Mouse (Mus musculus): Measurements from ENCODE around the gene Dnajc8. TPM values are rescaled to one million over a fixed set of nuclear protein-coding genes. Genes with fewer than 3 reads are reported as not detected.

Dnajc8 gene
- polyA plus RNA-seq (2012; ENCODE audit: insufficient read depth, low replicate concordance), result 96.7 and 198 TPM in 2 replicates

DNA sequence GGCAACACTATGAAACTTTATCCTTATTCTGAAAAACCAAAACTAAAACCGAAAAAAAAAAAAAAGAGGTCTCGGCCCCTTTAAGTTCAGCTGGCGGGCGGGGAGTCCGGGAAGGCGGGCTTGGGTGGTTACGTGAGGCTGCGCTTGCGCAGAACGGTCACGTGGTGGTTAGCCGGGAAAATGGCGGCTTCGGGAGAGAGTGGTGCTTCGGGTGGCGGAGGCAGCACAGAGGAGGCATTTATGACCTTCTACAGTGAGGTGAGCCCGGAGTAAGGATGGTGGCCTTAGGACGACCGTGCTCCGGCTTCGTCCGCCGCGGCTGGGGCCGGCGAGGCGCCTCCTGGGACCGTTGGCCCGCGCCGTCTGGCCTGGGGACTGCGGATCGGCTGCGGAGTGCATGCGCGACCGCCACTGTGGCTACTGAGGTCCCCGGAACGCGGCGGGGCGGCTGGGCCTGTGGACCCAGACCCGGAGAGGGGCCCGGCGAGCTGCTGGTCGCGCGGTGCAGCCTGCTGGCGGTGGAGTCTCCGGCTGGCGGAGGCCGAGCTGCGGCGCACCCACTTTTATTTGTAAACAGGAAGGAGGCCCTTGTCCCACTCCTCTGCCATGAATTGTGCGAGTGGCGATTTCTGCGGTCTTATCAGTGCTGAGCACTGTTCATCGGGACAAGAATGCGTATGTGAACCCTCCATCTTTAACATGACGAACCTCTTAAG, at the start of gene Dnajc8:
Gene Dnajc8, plus strand, starts transcription at position 145 of the 716 bp plus-strand sequence.
- no peak for TF ChIP-seq GATA1 (IDR thresholded peaks at IDR 0.05; ENCODE audit: borderline replicate concordance, low read length)
- TF ChIP-seq FLI1 (IDR thresholded peaks at IDR 0.05; ENCODE audit: low read length), result no peak
- Histone ChIP-seq H3K4me1 (peaks cover 68% of the 10 kb centered on the region), H3K36me3 (replicated peaks; ENCODE audit: low read length) (peaks cover 50% of the 10 kb centered on the region), H3K9me3 (no peaks in the 10 kb centered on the region), H3K4me3 (replicated peaks) (peak within 1 kb of the TSS; percentile 99), H3K27me3 (replicated peaks) (no peaks in the 10 kb centered on the region)

DNA sequence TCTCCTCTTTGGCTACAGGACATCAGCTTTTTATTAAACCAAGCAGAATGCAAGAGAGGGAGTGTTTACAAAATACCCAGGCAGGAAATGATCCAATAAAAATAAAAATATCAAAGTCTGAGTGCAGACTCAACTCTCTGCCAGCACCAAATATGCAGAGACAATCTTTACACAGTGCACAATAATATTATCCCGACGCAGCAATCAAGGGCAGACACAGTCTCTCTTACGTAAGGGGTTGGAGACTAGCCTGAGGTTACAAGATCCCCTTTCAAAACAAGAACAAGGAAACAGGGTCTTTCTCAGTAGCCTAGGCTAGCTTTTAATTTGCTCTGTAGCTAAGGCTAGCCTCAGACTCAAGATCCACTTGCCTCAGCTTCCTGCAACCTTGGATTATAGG, 46.8 kb upstream of the Dnajc8 start:
- peaks cover 26% of the 10 kb centered on the region for H3K36me3 ChIP-seq (replicated peaks; ENCODE audit: low read length)
- TF ChIP-seq FLI1 (IDR thresholded peaks at IDR 0.05; ENCODE audit: low read length), result no peak
- no peak for TF ChIP-seq GATA1 (IDR thresholded peaks at IDR 0.05; ENCODE audit: borderline replicate concordance, low read length)
- no peaks in the 10 kb centered on the region for H3K9me3 ChIP-seq
- H3K27me3 ChIP-seq (replicated peaks), result no peaks in the 10 kb centered on the region
- H3K4me3 ChIP-seq (replicated peaks), result no peak overlapping the region
- H3K4me1 ChIP-seq, result peaks cover 57% of the 10 kb centered on the region

DNA sequence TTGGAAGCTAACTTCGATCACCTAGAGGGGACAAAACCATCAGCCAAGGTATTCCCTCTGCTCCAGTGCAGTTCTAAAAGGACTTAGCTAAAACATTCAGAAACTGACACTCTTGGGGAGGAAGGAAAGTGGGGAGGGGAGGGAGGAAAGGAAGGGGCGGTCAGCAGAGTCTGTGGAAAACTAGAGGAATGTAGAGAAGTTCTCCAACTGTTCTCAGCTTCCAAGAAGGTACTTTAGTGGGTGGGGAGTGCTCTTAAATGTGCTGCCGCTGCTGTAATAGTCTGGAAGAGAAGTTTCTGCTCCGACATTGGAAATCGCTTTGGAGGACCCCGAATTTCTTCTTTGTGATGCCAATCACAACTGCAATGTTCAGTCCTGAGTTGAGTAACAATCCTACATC, 46.4 kb upstream of the Dnajc8 start:
- Histone ChIP-seq H3K27me3 (replicated peaks) (no peaks in the 10 kb centered on the region), H3K36me3 (replicated peaks; ENCODE audit: low read length) (peaks cover 30% of the 10 kb centered on the region), H3K4me3 (replicated peaks) (no peak overlapping the region), H3K9me3 (no peaks in the 10 kb centered on the region), H3K4me1 (peaks cover 60% of the 10 kb centered on the region)
- TF ChIP-seq FLI1 (IDR thresholded peaks at IDR 0.05; ENCODE audit: low read length) (no peak), GATA1 (IDR thresholded peaks at IDR 0.05; ENCODE audit: borderline replicate concordance, low read length) (no peak)

DNA sequence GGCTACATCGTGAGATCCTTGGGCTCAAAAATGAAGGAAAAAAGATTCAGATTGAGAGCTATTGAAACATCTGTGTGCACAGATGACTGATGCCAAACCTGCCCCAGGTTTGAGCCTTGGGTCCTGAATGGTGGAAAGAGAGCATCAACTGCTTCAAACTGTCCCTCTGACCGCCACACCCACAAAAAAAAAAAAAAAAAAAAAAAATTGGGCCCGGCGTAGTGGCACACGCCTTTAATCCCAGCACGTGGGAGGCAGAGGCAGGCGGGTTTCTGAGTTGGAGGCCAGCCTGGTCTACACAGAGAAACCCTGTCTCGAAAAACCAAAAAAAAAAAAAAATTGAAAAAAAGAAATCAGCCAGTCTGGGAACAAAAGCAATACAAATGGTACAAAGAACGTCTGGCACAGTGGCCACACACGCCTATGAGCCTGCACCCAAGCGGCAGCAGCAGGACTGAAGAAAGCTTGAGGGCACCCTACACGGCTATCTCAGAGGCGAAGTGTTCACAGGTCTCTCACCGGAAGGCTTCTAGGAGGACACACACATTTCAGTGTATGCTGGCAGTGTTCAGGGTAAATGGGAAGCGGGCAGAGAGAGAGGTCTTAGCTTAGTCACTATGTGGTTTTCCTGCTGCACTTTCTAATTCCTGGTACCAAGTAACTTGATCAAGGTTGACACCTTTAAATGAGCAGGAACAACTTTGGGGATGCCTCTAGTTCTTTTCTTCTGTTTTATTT, 44.9 kb upstream of the Dnajc8 start:
- TF ChIP-seq GATA1 (IDR thresholded peaks at IDR 0.05; ENCODE audit: borderline replicate concordance, low read length), result no peak
- no peak for TF ChIP-seq FLI1 (IDR thresholded peaks at IDR 0.05; ENCODE audit: low read length)
- peaks cover 45% of the 10 kb centered on the region for H3K36me3 ChIP-seq (replicated peaks; ENCODE audit: low read length)
- peaks cover 69% of the 10 kb centered on the region for H3K4me1 ChIP-seq
- H3K4me3 ChIP-seq (replicated peaks), result peak overlapping the region; percentile 75
- H3K9me3 ChIP-seq, result no peaks in the 10 kb centered on the region
- no peaks in the 10 kb centered on the region for H3K27me3 ChIP-seq (replicated peaks)

DNA sequence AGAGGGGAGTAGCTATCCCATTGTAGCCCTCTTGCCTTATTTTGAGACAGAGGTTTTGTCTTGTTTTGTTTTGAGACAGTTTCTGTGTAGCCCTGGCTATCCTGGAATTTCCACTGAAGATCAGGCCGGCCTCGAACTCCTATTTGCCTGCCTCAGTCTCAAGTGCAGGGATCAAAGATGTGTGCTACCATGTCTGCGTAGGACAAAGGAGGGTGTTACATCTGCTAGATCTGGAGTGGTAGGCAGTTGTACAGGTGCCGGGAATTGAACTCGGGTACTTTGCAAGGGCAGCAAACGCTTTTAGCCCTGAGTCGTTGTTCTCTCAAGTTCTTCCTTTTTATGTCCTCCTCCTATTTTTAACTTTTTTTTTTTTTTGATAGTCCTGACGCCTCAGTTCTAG, 44.3 kb upstream of the Dnajc8 start:
- Histone ChIP-seq H3K9me3 (no peaks in the 10 kb centered on the region), H3K4me1 (peaks cover 69% of the 10 kb centered on the region), H3K27me3 (replicated peaks) (no peaks in the 10 kb centered on the region), H3K4me3 (replicated peaks) (no peak overlapping the region), H3K36me3 (replicated peaks; ENCODE audit: low read length) (peaks cover 51% of the 10 kb centered on the region)
- no peak for TF ChIP-seq GATA1 (IDR thresholded peaks at IDR 0.05; ENCODE audit: borderline replicate concordance, low read length)
- TF ChIP-seq FLI1 (IDR thresholded peaks at IDR 0.05; ENCODE audit: low read length), result no peak

DNA sequence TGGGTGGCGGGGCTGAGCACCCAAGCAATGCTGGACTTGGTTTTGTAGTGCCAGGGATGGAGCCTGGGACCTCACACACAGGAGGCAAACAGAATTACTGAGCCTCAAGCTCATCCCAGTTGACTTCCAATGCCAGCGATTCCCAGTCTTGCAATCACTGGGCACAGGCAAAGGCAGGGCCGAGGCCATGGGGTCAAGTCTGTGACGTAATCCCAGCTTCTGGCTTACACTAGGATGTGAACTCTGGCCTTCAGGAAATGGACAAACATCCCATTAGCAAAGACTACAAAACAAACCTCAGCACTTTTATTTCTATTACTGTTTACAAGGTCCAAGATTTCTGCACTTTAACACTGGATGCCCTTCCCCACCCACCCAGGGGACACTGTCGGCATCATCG, 43.6 kb upstream of the Dnajc8 start:
- no peaks in the 10 kb centered on the region for H3K27me3 ChIP-seq (replicated peaks)
- H3K9me3 ChIP-seq, result no peaks in the 10 kb centered on the region
- peaks cover 69% of the 10 kb centered on the region for H3K4me1 ChIP-seq
- H3K36me3 ChIP-seq (replicated peaks; ENCODE audit: low read length), result peaks cover 58% of the 10 kb centered on the region
- H3K4me3 ChIP-seq (replicated peaks), result no peak overlapping the region
- TF ChIP-seq GATA1 (IDR thresholded peaks at IDR 0.05; ENCODE audit: borderline replicate concordance, low read length) (no peak), FLI1 (IDR thresholded peaks at IDR 0.05; ENCODE audit: low read length) (no peak)

DNA sequence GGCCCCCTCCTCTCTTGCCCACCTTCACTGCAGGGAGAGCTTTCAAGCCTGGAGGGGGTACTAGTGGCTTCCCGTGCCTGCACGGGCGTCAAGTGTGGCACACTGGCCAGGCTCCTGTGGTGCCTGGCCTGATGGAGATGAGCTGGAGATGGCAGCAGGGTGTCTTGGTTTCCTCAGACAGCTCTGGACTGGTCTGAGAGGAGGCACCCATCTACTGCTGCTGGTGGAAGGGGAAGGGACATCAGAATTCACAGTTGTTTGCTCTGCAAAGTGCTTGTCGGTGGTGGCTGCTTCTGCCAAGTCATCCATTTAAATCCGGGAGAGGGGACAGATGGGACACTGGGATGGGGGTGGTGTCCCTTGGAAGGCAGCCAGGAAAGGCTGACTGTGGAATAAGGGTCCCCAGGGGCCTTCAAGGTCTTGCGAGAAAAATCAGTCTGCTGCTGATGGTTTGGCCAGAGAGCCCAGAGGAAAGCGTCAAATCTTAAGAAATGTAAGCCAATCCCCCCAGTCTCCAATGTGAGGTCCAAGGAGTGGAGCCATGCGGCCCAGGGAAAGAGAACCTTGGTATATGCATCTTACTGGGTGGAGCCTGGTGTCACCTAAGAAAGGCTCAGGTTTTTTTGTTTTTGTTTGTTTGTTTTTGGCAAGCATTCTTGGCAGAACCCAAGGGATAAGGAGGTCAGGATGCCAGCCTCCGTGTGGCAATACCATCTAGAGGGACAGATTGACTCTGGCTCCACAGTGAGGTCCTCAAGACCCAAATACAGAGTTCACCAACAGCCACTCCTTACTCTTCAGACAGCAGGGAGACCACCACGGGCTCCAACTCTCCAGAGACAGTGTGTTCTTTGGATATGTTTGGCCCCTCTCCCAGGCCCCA, 42.9 kb upstream of the Dnajc8 start:
- peaks cover 65% of the 10 kb centered on the region for H3K36me3 ChIP-seq (replicated peaks; ENCODE audit: low read length)
- TF ChIP-seq GATA1 (IDR thresholded peaks at IDR 0.05; ENCODE audit: borderline replicate concordance, low read length), result no peak
- TF ChIP-seq FLI1 (IDR thresholded peaks at IDR 0.05; ENCODE audit: low read length), result no peak
- no peaks in the 10 kb centered on the region for H3K9me3 ChIP-seq
- no peak overlapping the region for H3K4me3 ChIP-seq (replicated peaks)
- peaks cover 69% of the 10 kb centered on the region for H3K4me1 ChIP-seq
- no peaks in the 10 kb centered on the region for H3K27me3 ChIP-seq (replicated peaks)

DNA sequence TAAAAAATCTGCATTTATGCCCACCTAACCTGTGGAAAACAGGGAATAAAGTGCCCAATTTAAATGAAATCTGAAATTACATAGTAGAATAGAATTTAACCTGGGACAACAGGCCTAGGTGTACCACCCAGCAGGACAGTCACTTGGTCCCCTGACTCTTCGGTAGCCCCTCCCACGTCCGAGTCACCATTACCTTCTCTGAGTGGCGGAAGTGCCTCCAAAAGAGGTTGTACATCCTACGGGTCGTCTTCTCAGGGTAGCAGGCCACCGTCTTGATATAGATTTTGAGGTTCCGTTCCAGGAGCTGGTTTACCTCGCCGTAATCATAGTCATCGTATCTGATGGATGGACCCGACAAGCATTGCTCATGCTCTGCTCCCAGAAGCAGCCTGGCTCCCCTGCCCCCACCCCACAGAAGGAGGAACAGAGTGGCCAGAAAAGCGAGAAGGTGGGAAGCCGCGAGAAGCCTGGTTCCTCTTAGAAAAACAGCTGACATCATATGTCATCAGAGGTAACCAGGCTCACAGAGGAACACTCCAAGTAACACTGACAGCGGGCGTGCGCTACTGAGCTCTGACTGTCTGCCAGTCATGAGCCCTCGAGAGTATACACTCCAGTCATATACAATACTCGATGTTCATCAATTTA, 41.0 kb upstream of the Dnajc8 start:
- Histone ChIP-seq H3K4me1 (peaks cover 64% of the 10 kb centered on the region), H3K27me3 (replicated peaks) (no peaks in the 10 kb centered on the region), H3K4me3 (replicated peaks) (no peak overlapping the region), H3K9me3 (no peaks in the 10 kb centered on the region), H3K36me3 (replicated peaks; ENCODE audit: low read length) (peaks cover 84% of the 10 kb centered on the region)
- TF ChIP-seq GATA1 (IDR thresholded peaks at IDR 0.05; ENCODE audit: borderline replicate concordance, low read length) (no peak), FLI1 (IDR thresholded peaks at IDR 0.05; ENCODE audit: low read length) (no peak)

DNA sequence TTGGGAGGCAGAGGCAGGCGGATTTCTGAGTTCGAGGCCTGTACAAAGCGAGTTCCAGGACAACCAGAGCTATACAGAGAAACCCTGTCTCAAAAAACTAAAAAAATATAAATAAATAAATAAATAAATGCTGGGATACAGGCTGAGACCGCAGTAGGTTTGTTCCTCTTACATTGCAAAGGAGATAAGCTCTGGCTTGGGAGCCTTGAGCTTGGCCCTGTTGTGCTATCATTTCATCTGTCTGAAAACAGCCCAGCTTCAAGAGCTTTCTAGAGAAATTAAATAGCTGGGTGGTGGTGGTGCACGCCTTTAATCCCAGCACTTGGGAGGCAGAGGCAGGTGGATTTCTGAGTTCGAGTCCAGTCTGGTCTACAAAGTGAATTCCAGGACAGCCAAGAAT, 33.7 kb upstream of the Dnajc8 start:
- Histone ChIP-seq H3K4me1 (peaks cover 59% of the 10 kb centered on the region), H3K27me3 (replicated peaks) (no peaks in the 10 kb centered on the region), H3K4me3 (replicated peaks) (no peak overlapping the region), H3K9me3 (no peaks in the 10 kb centered on the region), H3K36me3 (replicated peaks; ENCODE audit: low read length) (peaks cover 77% of the 10 kb centered on the region)
- TF ChIP-seq FLI1 (IDR thresholded peaks at IDR 0.05; ENCODE audit: low read length) (no peak), GATA1 (IDR thresholded peaks at IDR 0.05; ENCODE audit: borderline replicate concordance, low read length) (no peak)

Measured in megakaryocyte, embryonic 14.5 days (primary cell).